Mouse (Mus musculus) bone marrow, adult 2 months (tissue): ENCODE data around the gene Bcl11a. TPM values are rescaled to one million over a fixed set of nuclear protein-coding genes. Genes with fewer than 3 reads are reported as not detected.

Source experiments
- H3K27ac ChIP-seq: fragments of 200-500 bp; 2 replicates; pipeline ENCODE4 v1.5.1; 2012; ENCODE audit warnings: low read depth, mild to moderate bottlenecking, control low read depth, inconsistent platforms, low read length; ENCODE audit not compliant: control insufficient read depth, poor library complexity, insufficient read depth
- H3K4me1 ChIP-seq: fragments of 200-500 bp; 2 replicates; pipeline ENCODE4 v1.6.1; 2011; ENCODE audit warnings: low read length; ENCODE audit not compliant: control insufficient read depth, insufficient read depth
- H3K4me3 ChIP-seq: fragments of 200-500 bp; replicated peaks from 2 replicates; pipeline ENCODE3; 2011; ENCODE audit warnings: mild to moderate bottlenecking, low read depth, low read length, control low read depth; ENCODE audit not compliant: control insufficient read depth
- CTCF ChIP-seq: fragments of 200-500 bp; IDR thresholded peaks from 2 replicates; pipeline ENCODE4 v1.5.1; 2011; ENCODE audit warnings: low read length, control low read depth; ENCODE audit not compliant: control insufficient read depth, insufficient read depth
- POLR2A ChIP-seq: fragments of 200-500 bp; IDR thresholded peaks from 2 replicates; pipeline ENCODE4 v1.6.1; 2011; ENCODE audit warnings: low read depth, mild to moderate bottlenecking, control low read depth, low read length, borderline replicate concordance; ENCODE audit not compliant: control insufficient read depth
- WGBS: fragments of 180-500 bp; shearing (Covaris S2); methylation state at CpG from one replicate; pipeline ENCODE4 v1.1.7; 2018; 5-methylcytosine and 5-hydroxymethylcytosine counted together
- polyA plus RNA-seq: library from polyadenylated mRNA; stranded (reverse); fragments of >200 nt; gene quantifications from 2 replicates; pipeline ENCODE4 v1.2.4, GENCODE M21; 2011; ENCODE audit warnings: low replicate concordance; ENCODE audit not compliant: missing spikeins, insufficient read depth, insufficient read length

Bcl11a gene
- polyA plus RNA-seq, 1 experiment = 23.5 TPM

DNA sequence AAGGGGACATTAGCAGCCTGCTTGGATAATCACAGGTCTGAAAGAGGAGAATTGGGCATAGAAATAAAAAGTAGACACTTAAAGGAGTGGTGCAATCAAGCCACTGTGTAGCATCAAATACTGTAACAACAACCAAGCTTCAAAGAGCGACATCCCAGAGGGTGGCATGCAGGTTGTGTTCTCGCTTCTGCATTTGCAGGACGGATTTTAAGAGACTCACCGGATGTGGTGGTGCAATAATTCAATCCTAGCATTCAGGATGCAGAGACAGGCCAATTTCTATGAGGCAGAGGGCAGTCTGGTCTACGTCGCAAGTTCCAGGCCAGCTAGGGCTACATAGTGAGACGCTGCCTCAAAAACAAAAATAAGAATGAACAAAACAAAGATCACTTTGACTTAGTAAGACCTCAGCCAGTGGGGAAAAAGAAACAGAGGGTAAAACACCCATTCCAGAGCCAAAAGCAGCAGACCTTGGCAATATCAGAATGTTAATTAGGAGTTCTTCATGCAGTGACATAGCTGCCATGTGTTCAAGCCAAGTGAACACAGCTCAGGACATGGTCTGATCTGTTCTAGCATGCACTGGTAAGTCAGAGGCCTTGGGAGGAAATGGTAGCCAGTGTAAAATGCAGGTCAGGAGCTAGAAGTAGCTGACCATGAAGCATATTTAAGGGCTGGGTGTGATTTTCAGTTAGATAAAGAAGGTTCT is 74.4 kb downstream of the Bcl11a start:
- 74% methylated on average over 7 of the region's 7 CpGs for WGBS
- Histone ChIP-seq H3K4me3 (no peak overlapping the region), H3K4me1 (peaks cover 2% of the 10 kb centered on the region; the same call in 1 of the 2 replicates), H3K27ac (no peak overlapping the region)
- TF ChIP-seq CTCF (no peak), POLR2A (no peak)

DNA sequence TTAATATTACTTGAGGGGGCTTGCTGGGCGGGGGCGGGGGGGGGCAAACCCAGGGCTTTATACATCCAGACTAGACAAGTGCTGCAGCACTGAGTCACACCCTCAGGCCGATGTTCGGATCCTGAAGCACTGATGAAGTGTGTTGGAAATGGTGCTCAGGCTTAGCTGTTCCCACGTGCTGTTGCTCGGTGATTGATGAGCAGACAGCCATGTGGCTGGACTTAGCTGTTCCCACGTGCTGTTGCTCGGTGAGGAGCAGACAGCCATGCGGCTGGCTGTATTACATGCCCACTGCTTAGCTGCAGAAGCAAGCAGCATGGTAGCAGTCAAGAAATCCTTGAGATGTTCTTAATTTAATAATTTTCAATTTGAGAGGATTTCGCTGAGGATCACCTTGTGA is 75.2 kb downstream of the Bcl11a start:
- no peak for TF ChIP-seq POLR2A
- TF ChIP-seq CTCF = no peak
- Histone ChIP-seq H3K4me3 (no peak overlapping the region), H3K27ac (no peak overlapping the region), H3K4me1 (peaks cover 1% of the 10 kb centered on the region; the same call in 1 of the 2 replicates)
- 86% methylated on average over 10 of the region's 10 CpGs for whole genome bisulfite sequencing

DNA sequence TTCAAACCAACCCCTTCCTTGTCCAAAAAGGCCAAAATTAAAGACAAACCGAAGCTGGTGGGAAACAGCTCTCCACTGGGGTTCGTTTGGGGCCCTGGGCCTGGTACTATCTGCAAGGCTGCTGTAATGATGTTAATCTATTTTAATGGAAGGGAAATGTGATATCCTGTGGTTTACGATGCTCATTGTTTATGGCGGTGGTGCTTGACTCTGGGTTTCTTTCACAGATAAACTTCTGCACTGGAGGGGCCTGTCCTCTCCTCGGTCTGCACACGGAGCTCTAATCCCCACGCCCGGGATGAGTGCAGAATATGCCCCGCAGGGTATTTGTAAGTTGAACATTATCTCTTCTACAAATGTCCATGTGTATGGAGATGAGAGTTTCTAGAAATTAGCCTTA is 80.2 kb downstream of the Bcl11a start:
- no peak overlapping the region for H3K4me3 ChIP-seq
- WGBS = 49% methylated on average over 9 of the region's 9 CpGs
- H3K4me1 ChIP-seq = no peaks in the 10 kb centered on the region; the same call in 1 of the 2 replicates
- H3K27ac ChIP-seq = no peak overlapping the region
- no peak for TF ChIP-seq CTCF
- TF ChIP-seq POLR2A = no peak

DNA sequence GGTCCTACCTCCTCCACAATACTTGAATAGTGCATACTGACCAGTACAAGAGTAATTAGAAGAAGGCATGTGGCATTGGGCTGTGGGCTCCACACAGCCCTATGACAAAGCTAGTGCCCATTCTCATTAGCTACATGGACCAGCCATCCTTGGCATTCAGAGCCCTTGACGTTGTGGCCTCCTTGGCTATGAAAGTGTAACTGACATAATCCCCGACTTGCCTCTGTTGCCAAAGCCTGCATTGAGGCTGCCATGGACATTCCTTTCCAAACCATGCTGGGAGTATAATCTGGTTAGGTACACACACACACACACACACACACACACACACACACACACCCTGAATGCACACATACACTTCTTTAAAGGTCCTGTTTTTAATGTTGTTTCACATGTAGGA is 81.8 kb downstream of the Bcl11a start:
- WGBS = 79% methylated on average over 2 of the region's 2 CpGs
- H3K27ac ChIP-seq = no peak overlapping the region
- H3K4me3 ChIP-seq = no peak overlapping the region
- TF ChIP-seq CTCF (no peak), POLR2A (no peak)
- H3K4me1 ChIP-seq = no peaks in the 10 kb centered on the region; the same call in 1 of the 2 replicates

DNA sequence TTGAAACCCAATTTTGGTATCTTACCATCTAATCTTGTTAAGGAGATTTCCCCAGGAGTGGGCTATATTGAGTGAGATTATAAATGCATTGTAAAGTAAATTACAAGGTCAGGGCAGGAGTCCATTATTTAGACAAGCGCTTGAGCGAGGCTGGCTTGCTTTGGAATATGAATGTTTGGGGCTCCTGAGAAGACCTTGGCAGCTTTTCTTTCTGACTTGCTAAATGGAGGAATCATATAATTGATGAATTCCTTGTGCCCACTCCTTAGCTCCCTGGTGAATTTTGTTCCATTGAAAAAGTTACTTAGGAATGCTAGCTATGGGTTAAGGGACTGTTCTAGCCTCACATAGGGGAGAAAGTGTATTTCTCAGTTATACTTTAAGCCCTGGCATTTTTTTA is 83.6 kb downstream of the Bcl11a start:
- Histone ChIP-seq H3K27ac (no peak overlapping the region), H3K4me3 (no peak overlapping the region), H3K4me1 (no peaks in the 10 kb centered on the region)
- 90% methylated on average over 2 of the region's 2 CpGs for WGBS
- no peak for TF ChIP-seq CTCF

DNA sequence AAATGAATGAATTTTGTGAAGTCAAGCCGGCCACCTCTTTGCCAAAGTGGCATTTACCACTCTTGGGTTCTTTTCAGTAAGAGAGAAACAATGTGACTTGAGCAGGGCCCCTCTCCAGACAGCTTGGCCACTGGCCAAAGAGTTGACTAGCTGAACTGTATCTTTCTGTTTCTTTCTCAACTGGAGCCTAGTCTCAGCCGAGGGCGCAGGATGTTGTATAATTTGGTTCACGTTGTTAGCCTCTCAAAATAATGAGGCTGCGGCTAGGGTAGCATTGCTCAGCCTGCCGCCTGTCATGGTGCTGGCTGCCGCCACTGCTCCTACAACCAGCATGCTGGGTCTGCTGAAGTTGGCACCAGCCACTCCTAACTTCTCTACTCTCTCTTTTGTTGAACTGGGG is 84.2 kb downstream of the Bcl11a start:
- Histone ChIP-seq H3K4me3 (no peak overlapping the region), H3K27ac (no peak overlapping the region), H3K4me1 (no peaks in the 10 kb centered on the region)
- TF ChIP-seq POLR2A (no peak), CTCF (no peak)
- WGBS = 28% methylated on average over 7 of the region's 7 CpGs

DNA sequence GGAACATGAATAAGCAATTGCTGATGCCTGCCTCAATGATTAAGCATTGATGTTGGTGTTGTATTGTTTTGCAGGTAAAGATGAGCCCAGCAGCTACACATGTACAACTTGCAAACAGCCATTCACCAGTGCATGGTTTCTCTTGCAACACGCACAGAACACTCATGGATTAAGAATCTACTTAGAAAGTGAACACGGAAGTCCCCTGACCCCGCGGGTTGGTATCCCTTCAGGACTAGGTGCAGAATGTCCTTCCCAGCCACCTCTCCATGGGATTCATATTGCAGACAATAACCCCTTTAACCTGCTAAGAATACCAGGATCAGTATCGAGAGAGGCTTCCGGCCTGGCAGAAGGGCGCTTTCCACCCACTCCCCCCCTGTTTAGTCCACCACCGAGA is 85.2 kb downstream of the Bcl11a start:
- TF ChIP-seq POLR2A (no peak), CTCF (no peak)
- 95% methylated on average over 8 of the region's 8 CpGs for WGBS
- no peaks in the 10 kb centered on the region for H3K4me1 ChIP-seq
- no peak overlapping the region for H3K27ac ChIP-seq
- H3K4me3 ChIP-seq = no peak overlapping the region

DNA sequence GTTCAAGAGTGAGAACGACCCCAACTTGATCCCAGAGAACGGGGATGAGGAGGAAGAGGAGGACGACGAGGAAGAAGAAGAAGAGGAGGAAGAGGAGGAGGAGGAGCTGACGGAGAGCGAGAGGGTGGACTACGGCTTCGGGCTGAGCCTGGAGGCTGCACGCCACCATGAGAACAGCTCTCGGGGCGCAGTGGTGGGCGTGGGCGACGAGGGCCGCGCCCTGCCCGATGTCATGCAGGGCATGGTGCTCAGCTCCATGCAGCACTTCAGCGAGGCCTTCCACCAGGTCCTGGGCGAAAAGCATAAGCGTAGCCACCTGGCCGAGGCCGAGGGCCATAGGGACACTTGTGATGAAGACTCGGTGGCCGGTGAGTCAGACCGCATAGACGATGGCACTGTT is 86.2 kb downstream of the Bcl11a start:
- TF ChIP-seq CTCF = no peak
- no peak for TF ChIP-seq POLR2A
- no peaks in the 10 kb centered on the region for H3K4me1 ChIP-seq
- WGBS = 92% methylated on average over 26 of the region's 26 CpGs
- H3K4me3 ChIP-seq = no peak overlapping the region
- no peak overlapping the region for H3K27ac ChIP-seq

DNA sequence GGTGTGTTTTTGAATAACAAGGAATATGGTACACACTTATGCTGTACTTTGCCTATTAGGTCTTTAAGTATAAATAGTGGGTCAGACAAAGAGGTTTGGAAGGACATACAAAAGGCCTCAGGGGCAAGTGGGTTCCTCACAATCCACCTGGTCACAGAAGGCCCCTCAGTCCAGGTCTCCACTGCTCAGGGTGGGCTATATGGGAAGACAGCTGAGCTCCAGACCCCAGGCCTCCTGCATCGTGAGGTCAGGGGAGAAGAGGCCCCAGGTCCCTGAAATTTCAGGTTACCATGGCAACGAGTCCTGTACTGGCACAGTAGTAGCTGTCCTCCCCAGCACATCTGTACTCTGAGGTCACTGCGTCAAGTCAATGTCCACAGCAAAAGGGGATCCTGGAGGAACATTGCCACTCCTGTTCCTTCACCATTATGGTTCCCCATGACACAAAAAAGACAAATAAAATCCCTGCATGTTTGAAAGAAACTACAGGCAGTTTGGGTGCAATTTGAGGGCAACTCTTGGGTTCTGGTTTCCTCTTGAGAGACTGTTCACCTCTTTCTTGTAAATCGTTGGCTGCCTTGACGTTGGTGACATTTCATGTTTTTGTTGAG is 93.9 kb downstream of the Bcl11a start:
- Histone ChIP-seq H3K4me3 (no peak overlapping the region), H3K27ac (no peak overlapping the region), H3K4me1 (no peaks in the 10 kb centered on the region)
- WGBS = 73% methylated on average over 5 of the region's 5 CpGs
- TF ChIP-seq POLR2A (no peak), CTCF (no peak)
